Mouse (Mus musculus) midbrain, embryonic 14.5 days (tissue): ENCODE measurements at regions not wholly inside any gene's neighbourhood (a gene's known extent, or its start where the extent isn't known, plus 50 kb on each side); places are given as distances from the start of the nearest gene placed in this dataset.

Experiments
- ATAC-seq: fragments of 200-750 bp; cut with Nextera tagmentation; 2 replicates; pipeline ENCODE4 v1.8.0; 2017; ENCODE audit warnings: moderate number of reproducible peaks, moderate library complexity; ENCODE audit not compliant: low FRiP score, low TSS enrichment
- DNase-seq: peaks from one replicate; pipeline ENCODE4 v3.0.0-alpha.2; 2015
- H3K27ac ChIP-seq: fragments of 300-500 bp; sonication (generic); replicated peaks from 2 replicates; pipeline ENCODE4 v1.5.1; 2014; ENCODE audit warnings: mild to moderate bottlenecking, low read depth, low read length, moderate library complexity
- H3K27me3 ChIP-seq: fragments of 300-500 bp; sonication (generic); 2 replicates; pipeline ENCODE4 v1.6.1; 2014; ENCODE audit warnings: low read length, control low read depth, mixed read lengths; ENCODE audit not compliant: control insufficient read depth, insufficient read depth
- H3K36me3 ChIP-seq: fragments of 300-500 bp; sonication (generic); 2 replicates; pipeline ENCODE4 v1.6.1; 2014; ENCODE audit warnings: low read length, control low read depth; ENCODE audit not compliant: control insufficient read depth, insufficient read depth
- H3K4me1 ChIP-seq: fragments of 300-500 bp; sonication (generic); 2 replicates; pipeline ENCODE4 v1.6.1; 2014; ENCODE audit warnings: mild to moderate bottlenecking, antibody characterized with exemption, low read length, control low read depth; ENCODE audit not compliant: control insufficient read depth, insufficient read depth
- H3K4me2 ChIP-seq: fragments of 300-500 bp; sonication (generic); 2 replicates; pipeline ENCODE4 v1.6.1; 2014; ENCODE audit warnings: mild to moderate bottlenecking, low read length, moderate library complexity
- H3K4me3 ChIP-seq: fragments of 300-500 bp; sonication (generic); replicated peaks from 2 replicates; pipeline ENCODE4 v1.5.1; 2014; ENCODE audit warnings: low read depth, low read length
- H3K9ac ChIP-seq: fragments of 300-500 bp; sonication (generic); replicated peaks from 2 replicates; pipeline ENCODE4 v1.6.1; 2014; ENCODE audit warnings: mild to moderate bottlenecking, low read length, moderate library complexity
- H3K9me3 ChIP-seq: fragments of 300-500 bp; sonication (generic); 2 replicates; pipeline ENCODE4 v1.6.1; 2016; ENCODE audit warnings: low read length, control low read depth, mixed read lengths; ENCODE audit not compliant: control insufficient read depth
- WGBS: fragments of 180-500 bp; shearing (Covaris S2); extraction: QIAGEN DNeasy Blood & Tissue Kit; methylation state at CpG from one replicate; pipeline ENCODE4 v1.1.7; 2014; 5-methylcytosine and 5-hydroxymethylcytosine counted together

GRCm38 (mm10) chr1:76829690-76830089, 685.2 kb downstream of the Epha4 start:
- H3K9me3 ChIP-seq = no peaks in the 10 kb centered on the region
- no peaks in the 10 kb centered on the region for H3K36me3 ChIP-seq
- no peak overlapping the region for H3K9ac ChIP-seq
- WGBS = 83% methylated on average over 2 of the region's 2 CpGs
- H3K4me2 ChIP-seq = no peak overlapping the region
- DNase-seq = no peak
- H3K27ac ChIP-seq = no peak overlapping the region
- no peak for ATAC-seq
- no peak overlapping the region for H3K4me3 ChIP-seq
- H3K4me1 ChIP-seq = no peaks in the 10 kb centered on the region
- H3K27me3 ChIP-seq = no peaks in the 10 kb centered on the region

GRCm38 (mm10) chr1:76832311-76832710, 682.6 kb downstream of the Epha4 start:
- Histone ChIP-seq H3K27ac (no peak overlapping the region), H3K36me3 (no peaks in the 10 kb centered on the region), H3K4me3 (no peak overlapping the region), H3K4me2 (no peak overlapping the region), H3K9ac (no peak overlapping the region), H3K9me3 (no peaks in the 10 kb centered on the region), H3K27me3 (no peaks in the 10 kb centered on the region), H3K4me1 (peaks cover 8% of the 10 kb centered on the region; the same call in 1 of the 2 replicates)
- DNase-seq (no peak), ATAC-seq (no peak)
- WGBS = 83% methylated on average over 2 of the region's 2 CpGs

GRCm38 (mm10) chr1:76835028-76835683, 679.7 kb downstream of the Epha4 start:
- 89% methylated on average over 6 of the region's 6 CpGs for WGBS
- DNase-seq (no peak), ATAC-seq (no peak)
- Histone ChIP-seq H3K4me3 (no peak overlapping the region), H3K9me3 (no peaks in the 10 kb centered on the region), H3K27ac (no peak overlapping the region), H3K27me3 (no peaks in the 10 kb centered on the region), H3K4me2 (no peak overlapping the region), H3K36me3 (no peaks in the 10 kb centered on the region), H3K9ac (no peak overlapping the region), H3K4me1 (peaks cover 8% of the 10 kb centered on the region; the same call in 1 of the 2 replicates)

GRCm38 (mm10) chr1:76849346-76849745, 665.5 kb downstream of the Epha4 start:
- no peaks in the 10 kb centered on the region for H3K36me3 ChIP-seq
- no peaks in the 10 kb centered on the region for H3K9me3 ChIP-seq
- no peak overlapping the region for H3K9ac ChIP-seq
- 13% methylated on average over 3 of the region's 3 CpGs for WGBS
- no peak for ATAC-seq
- H3K4me3 ChIP-seq = no peak overlapping the region
- H3K27ac ChIP-seq = no peak overlapping the region
- peak; percentile 47 for DNase-seq
- H3K4me1 ChIP-seq = no peaks in the 10 kb centered on the region
- H3K4me2 ChIP-seq = no peak overlapping the region
- no peaks in the 10 kb centered on the region for H3K27me3 ChIP-seq

GRCm38 (mm10) chr1:76866304-76866968, 648.5 kb downstream of the Epha4 start:
- Histone ChIP-seq H3K27ac (no peak overlapping the region), H3K36me3 (no peaks in the 10 kb centered on the region), H3K9ac (no peak overlapping the region), H3K4me2 (no peak overlapping the region), H3K9me3 (no peaks in the 10 kb centered on the region), H3K27me3 (no peaks in the 10 kb centered on the region), H3K4me1 (no peaks in the 10 kb centered on the region), H3K4me3 (no peak overlapping the region)
- WGBS = 83% methylated on average over 15 of the region's 15 CpGs
- DNase-seq (no peak), ATAC-seq (no peak)

GRCm38 (mm10) chr1:76873207-76873606, 641.7 kb downstream of the Epha4 start:
- no peak overlapping the region for H3K4me2 ChIP-seq
- no peak overlapping the region for H3K9ac ChIP-seq
- H3K36me3 ChIP-seq = no peaks in the 10 kb centered on the region
- no peak overlapping the region for H3K4me3 ChIP-seq
- no peaks in the 10 kb centered on the region for H3K4me1 ChIP-seq
- DNase-seq (no peak), ATAC-seq (no peak)
- 90% methylated on average over 4 of the region's 4 CpGs for WGBS
- H3K9me3 ChIP-seq = no peaks in the 10 kb centered on the region
- no peak overlapping the region for H3K27ac ChIP-seq
- H3K27me3 ChIP-seq = no peaks in the 10 kb centered on the region

GRCm38 (mm10) chr1:76880111-76880782, 634.6 kb downstream of the Epha4 start:
- Histone ChIP-seq H3K27me3 (no peaks in the 10 kb centered on the region), H3K27ac (no peak overlapping the region), H3K9me3 (no peaks in the 10 kb centered on the region), H3K4me1 (no peaks in the 10 kb centered on the region), H3K36me3 (no peaks in the 10 kb centered on the region), H3K4me3 (no peak overlapping the region), H3K9ac (no peak overlapping the region), H3K4me2 (no peak overlapping the region)
- WGBS = 80% methylated on average over 6 of the region's 6 CpGs
- no peak for DNase-seq
- no peak for ATAC-seq

- H3K9ac ChIP-seq = no peak overlapping the region
- H3K27ac ChIP-seq = no peak overlapping the region
- H3K4me3 ChIP-seq = no peak overlapping the region
- no peaks in the 10 kb centered on the region for H3K9me3 ChIP-seq
- DNase-seq (no peak), ATAC-seq (no peak)
- H3K4me2 ChIP-seq = no peak overlapping the region
- 79% methylated on average over 4 of the region's 4 CpGs for WGBS
- H3K4me1 ChIP-seq = no peaks in the 10 kb centered on the region
- H3K36me3 ChIP-seq = no peaks in the 10 kb centered on the region
- no peaks in the 10 kb centered on the region for H3K27me3 ChIP-seq
Observed at GRCm38 (mm10) chr1:76880783-76881145, 634.1 kb downstream of the Epha4 start.
